Mouse (Mus musculus): ENCODE measurements at regions not wholly inside any gene's neighbourhood (a gene's known extent, or its start where the extent isn't known, plus 50 kb on each side); places are given as distances from the start of the nearest gene placed in this dataset.

DNA sequence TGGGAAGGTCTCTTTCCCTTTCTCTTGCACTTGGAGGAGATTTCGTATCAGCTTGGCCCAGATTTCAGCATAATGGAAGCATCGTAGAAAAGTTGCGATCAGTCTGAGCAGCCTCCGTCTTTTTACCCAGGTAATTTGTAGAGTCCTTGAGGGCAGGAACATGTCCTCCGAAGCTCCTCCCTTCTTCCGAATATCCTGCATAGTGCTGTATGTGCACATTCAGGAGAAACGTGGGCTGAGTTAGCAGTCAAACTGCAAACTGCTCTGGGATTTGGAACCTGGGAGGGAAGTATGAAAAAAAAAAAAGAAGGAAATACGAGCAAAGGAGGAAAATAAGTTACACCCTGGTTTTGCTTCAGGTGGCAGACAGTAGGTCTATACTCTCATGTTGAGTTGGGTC lies 294.7 kb downstream of the Pik3r1 start:
- TF ChIP-seq CTCF (conservative IDR thresholded peaks at IDR 0.05; ENCODE audit: insufficient read depth, insufficient read length, low read depth, low read length) (no peak), POLR2A (IDR thresholded peaks at IDR 0.05; ENCODE audit: low read depth, low read length) (no peak)
